Mouse (Mus musculus) adrenal gland, postnatal 36 days (tissue): ENCODE data around the gene Acpp. TPM values are rescaled to one million over a fixed set of nuclear protein-coding genes. Genes with fewer than 3 reads are reported as not detected.

ENCODE experiments used
- DNase-seq, 2 experiments: peaks; one replicate each; pipeline ENCODE4 v3.0.0; 2021; ENCODE audit warnings: mixed read lengths in 1 of 2
- total RNA-seq, 2 experiments: library from RNA; stranded (reverse); gene quantifications; 2 replicates each; pipeline ENCODE4 v1.2.3; 2021

The Acpp gene
- total RNA-seq, 2 experiments from 2014 or later: 0.13 to 29.3 TPM

- no peak for DNase-seq
Observed at GRCm38 (mm10) chr9:104254408-104255180, 83.0 kb downstream of the Acpp start.

GRCm38 (mm10) chr9:104252637-104253036, 84.9 kb downstream of the Acpp start:
- DNase-seq: no peak

GRCm38 (mm10) chr9:104251687-104252086, 85.9 kb downstream of the Acpp start:
- DNase-seq: no peak

GRCm38 (mm10) chr9:104251111-104251510, 86.4 kb downstream of the Acpp start:
- no peak for DNase-seq

GRCm38 (mm10) chr9:104247307-104247987, 90.1 kb downstream of the Acpp start:
- no peak for DNase-seq

GRCm38 (mm10) chr9:104243799-104244466, 93.6 kb downstream of the Acpp start:
- DNase-seq: no peak

GRCm38 (mm10) chr9:104240146-104240545, 97.4 kb downstream of the Acpp start:
- DNase-seq: no peak

GRCm38 (mm10) chr9:104239076-104239475, 98.5 kb downstream of the Acpp start:
- DNase-seq: no peak

Other genes with a start within 250 kb of the Acpp start
- under 1 TPM in 1 of 2 experiments, not detected in 1; 0.17 TPM for gene Ackr4, start 210.8 kb downstream of the Acpp start, total RNA-seq
- gene Dnajc13, start 74.8 kb downstream of the Acpp start, total RNA-seq: 10 to 100 TPM; 43.0 to 46.9 TPM
- under 1 TPM; 0.16 to 0.17 TPM for gene Cpne4, start 209.5 kb upstream of the Acpp start, total RNA-seq